Mouse (Mus musculus): ENCODE measurements around the gene Thap3. TPM values are rescaled to one million over a fixed set of nuclear protein-coding genes. Genes with fewer than 3 reads are reported as not detected.

Gene Thap3
- total and polyA plus RNA-seq, 3 experiments, result 11.0 to 27.6 (median 12.8) TPM

GRCm38 (mm10) chr4:151980699-151981098 is 8.1 kb downstream of the Thap3 start:
- peak; percentile 12 for DNase-seq (ENCODE audit: extremely low read depth)
- Histone ChIP-seq H3K4me1 (ENCODE audit: control insufficient read depth in 1 of 2, insufficient read depth in 2 of 2) (peaks cover 3 to 6% of the 10 kb centered on the region in 2 experiments; a peak in 3 of 4 replicates), H3K36me3 (replicated peaks in 1 of 2; ENCODE audit: control insufficient read depth in 1 of 2, insufficient read depth in 1 of 2, low read length in 1 of 2) (peaks cover 69 to 89% of the 10 kb centered on the region in 2 experiments), H3K27ac (ENCODE audit: insufficient read depth, low read depth) (no peak overlapping the region), H3K4me2 (ENCODE audit: insufficient read depth, low read depth, poor library complexity, severe bottlenecking) (no peak overlapping the region), H3K9ac (ENCODE audit: insufficient read depth, low read depth) (no peak overlapping the region), H3K9me3 (replicated peaks; ENCODE audit: low read length) (no peaks in the 10 kb centered on the region), H3K79me2 (replicated peaks; ENCODE audit: control insufficient read depth, extremely low read depth, insufficient read depth, poor library complexity, severe bottlenecking) (no peaks in the 10 kb centered on the region), H3K27me3 (replicated peaks) (no peaks in the 10 kb centered on the region), H3K4me3 (replicated peaks in 1 of 3; ENCODE audit: low read depth in 2 of 3, low read length in 2 of 3, poor library complexity in 1 of 3) (no peak overlapping the region)
- dilution Hi-C loops (cut with MboI; ENCODE audit: extremely low pct_ligation_motif_present, extremely low pct_unique_long_range_greater_than_20kb, low sequenced_read_pairs) (no loop called here), in situ Hi-C loops (cut with MboI; ENCODE audit: low pct_ligation_motif_present, low pct_unique_long_range_greater_than_20kb, low sequenced_read_pairs) (no loop called here)
- TF ChIP-seq CTCF (conservative IDR thresholded peaks at IDR 0.05 in 1 of 2, IDR thresholded peaks at IDR 0.05 in 1 of 2; ENCODE audit: low read depth in 2 of 2, low read length in 2 of 2) (peak in 1 of 2 experiments; percentile 41; a peak in 2 of 4 replicates), ZMIZ1 (IDR thresholded peaks at IDR 0.05; ENCODE audit: low read depth, low read length) (no peak)

DNA sequence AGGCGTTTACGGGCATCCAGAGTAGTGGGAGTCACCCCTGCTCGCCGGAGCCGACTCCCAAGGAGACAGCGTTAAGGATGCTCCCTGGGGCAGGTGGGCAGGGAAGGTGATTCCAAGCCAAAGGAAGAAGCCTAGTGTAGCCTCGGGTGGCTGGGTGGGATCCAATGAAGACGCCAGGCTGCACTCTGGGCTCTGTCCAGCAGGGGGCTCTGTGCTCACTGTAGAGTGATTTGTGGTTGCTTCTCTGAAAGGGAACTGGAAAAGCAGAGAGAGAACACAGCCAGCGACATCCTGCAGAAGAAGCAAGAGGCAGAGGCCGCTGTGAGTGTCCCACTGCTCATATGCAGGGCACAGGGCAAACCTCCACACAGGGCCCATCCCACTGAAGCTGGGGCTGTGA is 11.0 kb downstream of the Thap3 start:
- 0 out of 2 replicates have a peak overlapping the region, but pooled peaks have one; percentile 11 for H3K27ac ChIP-seq (ENCODE audit: insufficient read depth, low read depth)
- in situ Hi-C loops (cut with MboI; ENCODE audit: low pct_ligation_motif_present, low pct_unique_long_range_greater_than_20kb, low sequenced_read_pairs), result loop anchor here (5.0 kb wide), 2 partner anchors 55 to 120 kb away; no protein-coding TSS in a partner anchor

GRCm38 (mm10) chr4:151975441-151975840 is 13.4 kb downstream of the Thap3 start:
- Histone ChIP-seq H3K4me2 (ENCODE audit: insufficient read depth, low read depth, poor library complexity, severe bottlenecking) (no peak overlapping the region), H3K9me3 (replicated peaks; ENCODE audit: low read length) (peaks cover 5% of the 10 kb centered on the region), H3K4me1 (ENCODE audit: control insufficient read depth in 1 of 2, insufficient read depth in 2 of 2) (peaks cover 3 to 6% of the 10 kb centered on the region in 2 experiments; a peak in 3 of 4 replicates), H3K36me3 (replicated peaks in 1 of 2; ENCODE audit: control insufficient read depth in 1 of 2, insufficient read depth in 1 of 2, low read length in 1 of 2) (peaks cover 76 to 92% of the 10 kb centered on the region in 2 experiments), H3K79me2 (replicated peaks; ENCODE audit: control insufficient read depth, extremely low read depth, insufficient read depth, poor library complexity, severe bottlenecking) (no peaks in the 10 kb centered on the region), H3K27ac (ENCODE audit: insufficient read depth, low read depth) (no peak overlapping the region), H3K9ac (ENCODE audit: insufficient read depth, low read depth) (no peak overlapping the region), H3K27me3 (replicated peaks) (no peaks in the 10 kb centered on the region), H3K4me3 (replicated peaks in 1 of 3; ENCODE audit: low read depth in 2 of 3, low read length in 2 of 3, poor library complexity in 1 of 3) (no peak overlapping the region)
- in situ Hi-C loops (cut with MboI; ENCODE audit: low pct_ligation_motif_present, low pct_unique_long_range_greater_than_20kb, low sequenced_read_pairs) (loop anchor here (5.0 kb wide), 2 partner anchors 57 to 122 kb away; no protein-coding TSS in a partner anchor), dilution Hi-C loops (cut with MboI; ENCODE audit: extremely low pct_ligation_motif_present, extremely low pct_unique_long_range_greater_than_20kb, low sequenced_read_pairs) (no loop called here)
- DNase-seq (ENCODE audit: extremely low read depth), result peak; percentile 35
- TF ChIP-seq CTCF (conservative IDR thresholded peaks at IDR 0.05 in 1 of 2, IDR thresholded peaks at IDR 0.05 in 1 of 2; ENCODE audit: low read depth in 2 of 2, low read length in 2 of 2) (peak; percentile 51 to 85), ETS1 (conservative IDR thresholded peaks at IDR 0.05; ENCODE audit: low read depth, low read length) (no peak), JUND (conservative IDR thresholded peaks at IDR 0.05; ENCODE audit: low read depth, low read length) (no peak), MXI1 (IDR thresholded peaks at IDR 0.05; ENCODE audit: low read depth, low read length) (no peak), EP300 (IDR thresholded peaks at IDR 0.05; ENCODE audit: low read length) (no peak)

More for the DNA sequence above, 11.0 kb downstream of the Thap3 start:
- DNase-seq (ENCODE audit: extremely low read depth), result peak; percentile 80
- Histone ChIP-seq H3K27me3 (replicated peaks) (no peaks in the 10 kb centered on the region), H3K79me2 (replicated peaks; ENCODE audit: control insufficient read depth, extremely low read depth, insufficient read depth, poor library complexity, severe bottlenecking) (no peaks in the 10 kb centered on the region), H3K9ac (ENCODE audit: insufficient read depth, low read depth) (no peak overlapping the region), H3K4me3 (replicated peaks in 1 of 3; ENCODE audit: low read depth in 2 of 3, low read length in 2 of 3, poor library complexity in 1 of 3) (no peak overlapping the region), H3K36me3 (replicated peaks in 1 of 2; ENCODE audit: control insufficient read depth in 1 of 2, insufficient read depth in 1 of 2, low read length in 1 of 2) (peaks cover 74 to 95% of the 10 kb centered on the region in 2 experiments), H3K9me3 (replicated peaks; ENCODE audit: low read length) (peaks cover 5% of the 10 kb centered on the region), H3K4me2 (ENCODE audit: insufficient read depth, low read depth, poor library complexity, severe bottlenecking) (no peak overlapping the region), H3K4me1 (ENCODE audit: control insufficient read depth in 1 of 2, insufficient read depth in 2 of 2) (peaks cover 3 to 6% of the 10 kb centered on the region in 2 experiments; a peak in 3 of 4 replicates)
- no peak for TF ChIP-seq MAFK (IDR thresholded peaks at IDR 0.05; ENCODE audit: insufficient replicate concordance, low read length)
- peak; percentile 51 for TF ChIP-seq SMC3 (IDR thresholded peaks at IDR 0.05; ENCODE audit: low read depth, low read length)
- peak; percentile 37; the same call in 1 of the 2 replicates for TF ChIP-seq IRF4 (IDR thresholded peaks at IDR 0.05; ENCODE audit: low read depth, low read length)
- TF ChIP-seq GABPA (IDR thresholded peaks at IDR 0.05; ENCODE audit: insufficient replicate concordance, low read depth, low read length), result no peak
- no peak for TF ChIP-seq CHD2 (IDR thresholded peaks at IDR 0.05; ENCODE audit: low read length)
- TF ChIP-seq ELF1 (IDR thresholded peaks at IDR 0.05; ENCODE audit: low read depth, low read length), result no peak; the same call in 1 of the 2 replicates
- TF ChIP-seq RAD21 (IDR thresholded peaks at IDR 0.05; ENCODE audit: low read depth, low read length), result peak; percentile 48
- TF ChIP-seq TBP (conservative IDR thresholded peaks at IDR 0.05; ENCODE audit: low read depth, low read length), result no peak
- no peak for TF ChIP-seq E2F4 (IDR thresholded peaks at IDR 0.05; ENCODE audit: insufficient replicate concordance, low read depth, low read length)
- TF ChIP-seq POLR2A (IDR thresholded peaks at IDR 0.05; ENCODE audit: low read depth, low read length), result 0 out of 2 replicates have a peak, but pooled peaks have one; percentile 28
- peak; percentile 80 to 82 for TF ChIP-seq CTCF (conservative IDR thresholded peaks at IDR 0.05 in 1 of 2, IDR thresholded peaks at IDR 0.05 in 1 of 2; ENCODE audit: low read depth in 2 of 2, low read length in 2 of 2)
- dilution Hi-C loops (cut with MboI; ENCODE audit: extremely low pct_ligation_motif_present, extremely low pct_unique_long_range_greater_than_20kb, low sequenced_read_pairs), result no loop called here

Measured in CH12.LX (cell line).